Mouse (Mus musculus): Measurements from ENCODE around the gene 4930503B20Rik.

4930503B20Rik gene

GRCm38 (mm10) chr3:146651217-146651616 is at the start of gene 4930503B20Rik:
4930503B20Rik (minus strand) TSS chr3:146651317.
- DNase-seq (ENCODE audit: low spot score), result no peak

GRCm38 (mm10) chr3:146700051-146700450 is 48.9 kb upstream of the 4930503B20Rik start:
- DNase-seq (ENCODE audit: low spot score), result no peak

GRCm38 (mm10) chr3:146698982-146699381 is 47.9 kb upstream of the 4930503B20Rik start:
- DNase-seq (ENCODE audit: low spot score), result no peak

GRCm38 (mm10) chr3:146692547-146692946 is 41.4 kb upstream of the 4930503B20Rik start:
- DNase-seq (ENCODE audit: low spot score), result no peak

GRCm38 (mm10) chr3:146687121-146687725 is 36.1 kb upstream of the 4930503B20Rik start:
- no peak for DNase-seq (ENCODE audit: low spot score)

GRCm38 (mm10) chr3:146686428-146686827 is 35.3 kb upstream of the 4930503B20Rik start:
- no peak for DNase-seq (ENCODE audit: low spot score)

GRCm38 (mm10) chr3:146684811-146685675 is 33.9 kb upstream of the 4930503B20Rik start, which contains the start of gene Samd13:
Samd13 (minus strand) TSS chr3:146685592.
- DNase-seq (ENCODE audit: low spot score), result no peak

GRCm38 (mm10) chr3:146683095-146683494 is 32.0 kb upstream of the 4930503B20Rik start:
- DNase-seq (ENCODE audit: low spot score), result no peak

- no peak for DNase-seq (ENCODE audit: low spot score)
These were observed 31.1 kb upstream of the 4930503B20Rik start for GRCm38 (mm10) chr3:146682140-146682651.

- DNase-seq (ENCODE audit: low spot score), result no peak
These were observed 30.6 kb upstream of the 4930503B20Rik start for GRCm38 (mm10) chr3:146681696-146682095.

- no peak for DNase-seq (ENCODE audit: low spot score)
These were observed 29.5 kb upstream of the 4930503B20Rik start for GRCm38 (mm10) chr3:146680625-146681024.

- no peak for DNase-seq (ENCODE audit: low spot score)
These were observed 28.5 kb upstream of the 4930503B20Rik start for GRCm38 (mm10) chr3:146679646-146680045.

- no peak for DNase-seq (ENCODE audit: low spot score)
These were observed 25.1 kb upstream of the 4930503B20Rik start for GRCm38 (mm10) chr3:146676193-146676592.

GRCm38 (mm10) chr3:146675101-146675500 is 24.0 kb upstream of the 4930503B20Rik start:
- no peak for DNase-seq (ENCODE audit: low spot score)

GRCm38 (mm10) chr3:146671121-146671520 is 20.0 kb upstream of the 4930503B20Rik start:
- no peak for DNase-seq (ENCODE audit: low spot score)

GRCm38 (mm10) chr3:146661907-146662306 is 10.8 kb upstream of the 4930503B20Rik start:
- no peak for DNase-seq (ENCODE audit: low spot score)

- DNase-seq (ENCODE audit: low spot score), result no peak
These were observed 9.9 kb upstream of the 4930503B20Rik start for GRCm38 (mm10) chr3:146661001-146661400.

GRCm38 (mm10) chr3:146659321-146659720 is 8.2 kb upstream of the 4930503B20Rik start:
- DNase-seq (ENCODE audit: low spot score), result no peak

- no peak for DNase-seq (ENCODE audit: low spot score)
These were observed 7.0 kb upstream of the 4930503B20Rik start for GRCm38 (mm10) chr3:146658061-146658639.

- DNase-seq (ENCODE audit: low spot score), result no peak
These were observed 6.3 kb upstream of the 4930503B20Rik start for GRCm38 (mm10) chr3:146657433-146657832.

GRCm38 (mm10) chr3:146655111-146655577 is 4.0 kb upstream of the 4930503B20Rik start:
- DNase-seq (ENCODE audit: low spot score), result peak; percentile 34

GRCm38 (mm10) chr3:146653692-146654091 is 2.6 kb upstream of the 4930503B20Rik start:
- no peak for DNase-seq (ENCODE audit: low spot score)
